15 mouse cellular contexts compared by ENCODE assay signal in genomic region chr3:9358111-9358510, GRCm38 (mm10).
DNase-seq lines count a peak whose midpoint lies in the region; ATAC-seq and TF ChIP-seq lines count a peak whose summit lies in the region.
"Had no signal": no experiment of that assay in that cellular context is flagged by ENCODE, and none has a peak within 500 bp of the region (broad histone marks: within the 10 kb centered on the region; RNA-seq: fewer than 3 reads in every experiment).

No protein-coding gene starts in this region.

- H3K27me3 ChIP-seq in hindbrain, embryonic 11.5 days (ENCODE audit: control insufficient read depth, insufficient read depth, low read length) = no peaks in the 10 kb centered on the region
- H3K27me3 ChIP-seq in hindbrain, postnatal 0 days (ENCODE audit: insufficient read depth, low read length) = no peaks in the 10 kb centered on the region
- no peaks in the 10 kb centered on the region; the same call in 1 of the 2 replicates for H3K27me3 ChIP-seq in midbrain, embryonic 10.5 days (ENCODE audit: low read depth, poor library complexity, severe bottlenecking)
- H3K27me3 ChIP-seq in midbrain, embryonic 14.5 days (ENCODE audit: control insufficient read depth, insufficient read depth, low read length) = no peaks in the 10 kb centered on the region
- H3K27me3 ChIP-seq in limb, embryonic 10.5 days (ENCODE audit: low read depth, poor library complexity, severe bottlenecking) = no peaks in the 10 kb centered on the region
- H3K27me3 ChIP-seq in forebrain, embryonic 13.5 days = no peaks in the 10 kb centered on the region
- H3K27me3 ChIP-seq: hindbrain, embryonic 15.5 days; liver, embryonic 12.5 days had no signal

- 51% methylated on average over 12 of the region's 12 CpGs for WGBS in hindbrain, embryonic 11.5 days
- 47% methylated on average over 12 of the region's 12 CpGs for WGBS in hindbrain, postnatal 0 days
- 84% methylated on average over 12 of the region's 12 CpGs for WGBS in midbrain, embryonic 10.5 days
- 81% methylated on average over 12 of the region's 12 CpGs for WGBS in midbrain, embryonic 14.5 days
- WGBS in limb, embryonic 10.5 days = 29% methylated on average over 12 of the region's 12 CpGs
- 67% methylated on average over 12 of the region's 12 CpGs for WGBS in forebrain, embryonic 13.5 days

- DNase-seq in hindbrain, embryonic 11.5 days (ENCODE audit: low spot score) = no peak
- no peak for DNase-seq in hindbrain, postnatal 0 days (ENCODE audit: low spot score)
- peak; percentile 4 for DNase-seq in midbrain, embryonic 10.5 days (ENCODE audit: low spot score)
- DNase-seq in midbrain, embryonic 14.5 days = no peak
- DNase-seq in adrenal gland, postnatal 14 days = peak; percentile 52
- DNase-seq in limb, embryonic 10.5 days (ENCODE audit: low spot score) = peak; percentile 55
- DNase-seq: kidney, postnatal 14 days; retina, postnatal 1 day; thymus, postnatal 36 days had no signal

- H3K4me1 ChIP-seq in hindbrain, embryonic 11.5 days (replicated peaks; ENCODE audit: control insufficient read depth, insufficient read depth, low read length) = no peaks in the 10 kb centered on the region
- no peaks in the 10 kb centered on the region for H3K4me1 ChIP-seq in hindbrain, postnatal 0 days (ENCODE audit: insufficient read depth, low read length)
- peaks cover 3% of the 10 kb centered on the region for H3K4me1 ChIP-seq in midbrain, embryonic 10.5 days
- no peaks in the 10 kb centered on the region for H3K4me1 ChIP-seq in midbrain, embryonic 14.5 days (ENCODE audit: control insufficient read depth, insufficient read depth, low read length)
- H3K4me1 ChIP-seq in limb, embryonic 10.5 days = peaks cover 12% of the 10 kb centered on the region
- H3K4me1 ChIP-seq in forebrain, embryonic 13.5 days = no peaks in the 10 kb centered on the region
- H3K4me1 ChIP-seq: hindbrain, embryonic 15.5 days; liver, embryonic 12.5 days had no signal

- TF ChIP-seq CTCF in hindbrain, postnatal 0 days (IDR thresholded peaks at IDR 0.05; ENCODE audit: low read depth) = no peak

- ATAC-seq in hindbrain, embryonic 11.5 days (ENCODE audit: low FRiP score) = peak; percentile 48; the same call in 1 of the 2 replicates
- ATAC-seq in hindbrain, postnatal 0 days = no peak
- no peak for ATAC-seq in midbrain, embryonic 14.5 days (ENCODE audit: low FRiP score, low TSS enrichment)
- no peak for ATAC-seq in forebrain, embryonic 13.5 days
- ATAC-seq: activated CD4-positive, CD25-positive, alpha-beta regulatory T cell, adult 4 months; liver, embryonic 12.5 days; lung, postnatal 0 days had no signal

- H3K9ac ChIP-seq in hindbrain, embryonic 11.5 days (ENCODE audit: low read depth, low read length) = no peak overlapping the region
- H3K9ac ChIP-seq in hindbrain, postnatal 0 days (replicated peaks; ENCODE audit: low read length) = no peak overlapping the region
- no peak overlapping the region for H3K9ac ChIP-seq in midbrain, embryonic 14.5 days (replicated peaks; ENCODE audit: low read length)
- no peak overlapping the region for H3K9ac ChIP-seq in forebrain, embryonic 13.5 days
- H3K9ac ChIP-seq: hindbrain, embryonic 15.5 days; liver, embryonic 12.5 days had no signal

- no peak overlapping the region for H3K4me3 ChIP-seq in hindbrain, embryonic 11.5 days (ENCODE audit: low read depth, low read length)
- H3K4me3 ChIP-seq in hindbrain, postnatal 0 days (ENCODE audit: low read length) = no peak overlapping the region
- H3K4me3 ChIP-seq in midbrain, embryonic 10.5 days = no peak overlapping the region
- H3K4me3 ChIP-seq in midbrain, embryonic 14.5 days (replicated peaks; ENCODE audit: low read depth, low read length) = no peak overlapping the region
- no peak overlapping the region for H3K4me3 ChIP-seq in limb, embryonic 10.5 days
- H3K4me3 ChIP-seq in forebrain, embryonic 13.5 days = no peak overlapping the region
- H3K4me3 ChIP-seq: hindbrain, embryonic 15.5 days; liver, embryonic 12.5 days had no signal

- H3K27ac ChIP-seq in hindbrain, embryonic 11.5 days (ENCODE audit: low read depth, low read length) = no peak overlapping the region
- H3K27ac ChIP-seq in hindbrain, postnatal 0 days = no peak overlapping the region
- no peak overlapping the region for H3K27ac ChIP-seq in midbrain, embryonic 10.5 days (replicated peaks)
- no peak overlapping the region for H3K27ac ChIP-seq in midbrain, embryonic 14.5 days (replicated peaks; ENCODE audit: low read depth, low read length)
- no peak overlapping the region for H3K27ac ChIP-seq in limb, embryonic 10.5 days
- H3K27ac ChIP-seq in forebrain, embryonic 13.5 days = no peak overlapping the region
- H3K27ac ChIP-seq: hindbrain, embryonic 15.5 days; liver, embryonic 12.5 days had no signal

- no peaks in the 10 kb centered on the region for H3K36me3 ChIP-seq in hindbrain, embryonic 11.5 days (ENCODE audit: control insufficient read depth, insufficient read depth, low read length)
- H3K36me3 ChIP-seq in hindbrain, postnatal 0 days (ENCODE audit: insufficient read depth, low read length) = no peaks in the 10 kb centered on the region
- H3K36me3 ChIP-seq in midbrain, embryonic 10.5 days = no peaks in the 10 kb centered on the region
- H3K36me3 ChIP-seq in midbrain, embryonic 14.5 days (ENCODE audit: control insufficient read depth, insufficient read depth, low read length) = no peaks in the 10 kb centered on the region
- H3K36me3 ChIP-seq in limb, embryonic 10.5 days = no peaks in the 10 kb centered on the region
- no peaks in the 10 kb centered on the region for H3K36me3 ChIP-seq in forebrain, embryonic 13.5 days (ENCODE audit: poor library complexity, severe bottlenecking)
- H3K36me3 ChIP-seq: hindbrain, embryonic 15.5 days; liver, embryonic 12.5 days had no signal

- no peaks in the 10 kb centered on the region for H3K9me3 ChIP-seq in hindbrain, embryonic 11.5 days (ENCODE audit: control insufficient read depth, low read length)
- no peaks in the 10 kb centered on the region for H3K9me3 ChIP-seq in hindbrain, postnatal 0 days (ENCODE audit: low read length)
- H3K9me3 ChIP-seq in midbrain, embryonic 10.5 days (replicated peaks) = no peaks in the 10 kb centered on the region
- no peaks in the 10 kb centered on the region for H3K9me3 ChIP-seq in midbrain, embryonic 14.5 days (ENCODE audit: control insufficient read depth, low read length)
- H3K9me3 ChIP-seq in limb, embryonic 10.5 days (replicated peaks) = no peaks in the 10 kb centered on the region
- H3K9me3 ChIP-seq in forebrain, embryonic 13.5 days (replicated peaks) = no peaks in the 10 kb centered on the region
- H3K9me3 ChIP-seq: hindbrain, embryonic 15.5 days; liver, embryonic 12.5 days had no signal

- no peak overlapping the region for H3K4me2 ChIP-seq in hindbrain, embryonic 11.5 days (replicated peaks; ENCODE audit: low read depth, low read length)
- no peak overlapping the region for H3K4me2 ChIP-seq in hindbrain, postnatal 0 days (ENCODE audit: low read depth, low read length)
- no peak overlapping the region for H3K4me2 ChIP-seq in midbrain, embryonic 14.5 days (ENCODE audit: low read length)
- no peak overlapping the region for H3K4me2 ChIP-seq in forebrain, embryonic 13.5 days
- H3K4me2 ChIP-seq: hindbrain, embryonic 15.5 days; liver, embryonic 12.5 days; midbrain, embryonic 11.5 days had no signal

Comparison
In these comparisons a context has a peak if more than half of its experiments do, and no peak if none do; other contexts are left out.
1. DNase-seq: peak in midbrain, embryonic 10.5 days (single experiment), adrenal gland, postnatal 14 days (single experiment) and limb, embryonic 10.5 days (single experiment); none in hindbrain, embryonic 11.5 days (single experiment), hindbrain, postnatal 0 days (single experiment) and midbrain, embryonic 14.5 days (single experiment).